Mouse (Mus musculus) frontal cortex, adult 2 months (tissue): ENCODE results near the gene Gmnn. TPM values are rescaled to one million over a fixed set of nuclear protein-coding genes. Genes with fewer than 3 reads are reported as not detected.
A peak's percentile ranks its signal among the peaks of the same experiment; 100 is the strongest.
"Not testable (repeated sequence)": the region's sequence is repeated elsewhere in the genome, so short reads cannot be mapped to it uniquely, and the experiment has no call there.

Experiments
- DNase-seq, 2 experiments: peaks; one replicate each; pipeline ENCODE4 v3.0.0; 2022; ENCODE audit warnings: low spot score in 1 of 2; ENCODE audit errors: extremely low spot score in 1 of 2
- polyA plus RNA-seq: library from polyadenylated mRNA; depleted of rRNA; stranded (reverse); fragments of >200 nt; gene quantifications from 2 replicates; pipeline ENCODE4 v1.2.3, GENCODE M21; 2012; rRNA removed

The Gmnn gene
- 5.8 and 8.1 TPM in 2 replicates for polyA plus RNA-seq

DNA sequence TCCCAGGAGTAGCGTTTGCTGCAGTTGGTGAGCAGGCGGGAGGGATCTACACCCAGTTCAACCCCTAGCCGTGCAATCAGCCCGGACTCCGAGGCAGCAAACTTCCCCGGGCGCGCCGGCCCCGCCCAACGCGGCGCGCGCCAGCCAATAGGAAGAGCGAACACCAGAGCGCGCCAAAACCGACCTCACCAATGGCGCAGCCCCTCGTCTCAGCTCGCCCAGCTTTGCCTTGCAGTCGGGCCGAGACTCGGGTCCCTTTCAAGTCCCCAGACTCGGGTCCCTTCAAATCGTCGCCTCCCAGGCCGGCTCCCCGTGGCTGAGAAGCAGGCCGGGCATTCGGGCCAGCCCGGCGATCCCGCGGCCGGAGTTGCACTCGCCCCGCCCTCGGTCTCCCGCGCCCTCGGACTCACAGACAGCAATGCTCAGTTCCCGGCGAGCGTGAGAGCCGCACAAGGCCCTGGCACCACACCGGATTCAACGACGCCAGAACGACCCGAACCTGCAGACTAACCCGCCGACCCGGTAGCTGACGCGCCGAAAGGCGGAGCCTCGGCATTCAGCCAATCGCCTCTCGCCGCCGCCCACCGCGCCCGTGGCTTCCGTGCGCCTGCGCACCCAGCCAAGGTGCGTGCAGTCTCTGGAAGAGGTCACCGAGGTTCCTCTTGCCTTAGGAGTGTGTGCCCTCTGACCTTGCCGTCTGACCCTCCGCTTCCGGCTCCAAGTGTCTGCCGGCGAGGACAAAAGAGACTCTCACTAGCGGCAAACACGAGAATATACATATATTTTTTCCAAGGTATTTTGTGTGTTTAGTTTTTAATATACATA, at the start of gene Gmnn:
Gene Gmnn, minus strand, starts transcription at position 521 of the 825 bp plus-strand sequence.
- peak; percentile 46 to 86 for DNase-seq

DNA sequence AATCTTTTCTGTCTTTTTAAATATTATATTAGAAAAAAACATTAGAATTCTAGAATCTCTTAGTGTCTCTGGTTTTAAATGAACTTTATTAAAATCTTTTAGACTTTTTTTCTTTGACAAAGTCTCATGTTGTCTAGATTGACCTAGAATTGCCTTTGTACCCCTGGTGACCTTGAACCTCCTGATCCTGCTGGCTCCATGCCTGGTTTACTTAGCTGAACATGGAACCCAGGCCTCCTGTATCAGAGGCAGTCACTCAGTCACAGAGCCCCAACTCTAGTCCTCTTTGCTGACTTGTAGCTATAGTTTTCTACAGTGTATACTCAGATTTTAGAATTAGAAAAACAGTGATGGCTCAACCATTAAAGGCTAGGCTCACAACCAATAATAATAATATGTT, 44.4 kb upstream of the Gmnn start:
- DNase-seq = no peak

DNA sequence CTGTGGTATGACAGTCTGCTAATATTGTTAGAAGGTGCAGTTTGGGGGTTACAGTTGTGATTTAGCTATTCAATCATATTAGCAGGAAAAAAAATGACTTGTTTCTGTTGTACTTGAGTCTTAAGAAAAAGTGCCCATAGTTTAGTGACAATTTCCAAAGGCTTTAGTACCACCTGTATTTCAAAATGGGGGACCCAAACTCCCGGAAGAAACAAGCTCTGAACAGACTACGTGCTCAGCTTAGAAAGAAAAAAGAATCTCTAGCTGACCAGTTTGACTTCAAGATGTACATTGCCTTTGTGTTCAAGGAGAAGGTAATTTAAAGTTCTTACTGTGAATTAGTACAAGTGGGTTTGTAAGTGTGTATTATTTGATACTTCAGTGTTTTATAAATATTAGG, 41.5 kb upstream of the Gmnn start:
- DNase-seq = no peak

DNA sequence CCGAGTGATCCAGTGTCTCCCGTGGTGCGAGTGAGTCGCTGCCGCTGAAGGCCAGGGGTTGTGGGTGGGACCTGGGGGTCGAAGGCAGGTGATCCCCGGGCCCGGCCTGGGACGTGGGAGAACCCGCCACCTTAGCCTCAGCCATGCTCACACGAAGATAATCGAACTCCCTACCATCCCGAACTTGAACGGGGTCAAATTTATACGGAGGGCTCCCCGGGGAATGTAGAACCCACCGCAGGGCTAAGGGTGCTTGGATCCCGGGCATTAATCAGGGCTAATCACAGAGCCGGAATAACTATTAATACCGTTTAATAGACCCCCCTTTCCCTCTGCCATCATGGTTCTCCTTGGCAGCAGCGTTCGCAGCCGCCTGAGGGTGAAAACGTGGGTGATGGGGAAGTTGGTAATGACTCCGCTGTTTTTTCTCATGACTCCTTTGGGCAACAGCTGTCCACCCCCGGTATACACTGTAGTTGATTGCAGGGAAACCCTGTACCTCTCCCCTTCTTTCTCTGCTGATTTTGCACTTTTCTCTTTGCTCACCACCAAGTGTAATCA, 40.5 kb upstream of the Gmnn start:
- peak in 1 of 2 experiments; percentile 45 for DNase-seq

DNA sequence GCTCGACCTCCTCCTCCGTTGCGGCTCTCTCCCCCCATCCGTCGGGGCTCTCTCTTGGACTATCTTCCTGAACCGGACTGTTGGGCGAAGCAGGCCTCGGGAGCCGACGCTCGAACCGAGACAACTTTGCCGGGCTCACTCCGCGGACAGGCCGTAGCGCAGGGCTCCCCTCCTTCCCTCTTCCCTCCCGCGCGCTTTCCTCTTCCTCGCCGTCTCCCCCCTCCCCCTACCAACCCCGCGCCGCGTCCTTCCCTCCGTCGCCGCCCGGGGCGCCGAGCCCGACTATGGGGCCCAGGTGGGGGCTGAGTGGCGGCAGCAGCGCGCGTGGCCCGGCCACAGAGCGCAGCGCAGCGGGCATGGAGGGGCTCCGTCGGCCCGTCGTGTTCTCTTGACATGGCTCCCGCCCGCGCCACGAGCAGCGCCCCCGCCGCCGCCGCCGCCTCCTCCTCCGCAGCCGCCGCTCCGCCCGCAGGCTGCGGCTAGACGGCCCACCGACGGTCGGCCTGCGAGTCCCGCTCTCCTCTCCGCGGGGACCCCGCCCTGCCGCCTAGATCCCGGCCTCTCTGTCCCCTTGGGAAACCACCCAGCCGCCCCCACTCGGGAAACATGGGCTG, 39.7 kb upstream of the Gmnn start, which contains the start of gene BC005537:
Gene BC005537, plus strand, starts transcription at position 350 of the 614 bp plus-strand sequence.
- DNase-seq = peak in 1 of 2 experiments; percentile 33

DNA sequence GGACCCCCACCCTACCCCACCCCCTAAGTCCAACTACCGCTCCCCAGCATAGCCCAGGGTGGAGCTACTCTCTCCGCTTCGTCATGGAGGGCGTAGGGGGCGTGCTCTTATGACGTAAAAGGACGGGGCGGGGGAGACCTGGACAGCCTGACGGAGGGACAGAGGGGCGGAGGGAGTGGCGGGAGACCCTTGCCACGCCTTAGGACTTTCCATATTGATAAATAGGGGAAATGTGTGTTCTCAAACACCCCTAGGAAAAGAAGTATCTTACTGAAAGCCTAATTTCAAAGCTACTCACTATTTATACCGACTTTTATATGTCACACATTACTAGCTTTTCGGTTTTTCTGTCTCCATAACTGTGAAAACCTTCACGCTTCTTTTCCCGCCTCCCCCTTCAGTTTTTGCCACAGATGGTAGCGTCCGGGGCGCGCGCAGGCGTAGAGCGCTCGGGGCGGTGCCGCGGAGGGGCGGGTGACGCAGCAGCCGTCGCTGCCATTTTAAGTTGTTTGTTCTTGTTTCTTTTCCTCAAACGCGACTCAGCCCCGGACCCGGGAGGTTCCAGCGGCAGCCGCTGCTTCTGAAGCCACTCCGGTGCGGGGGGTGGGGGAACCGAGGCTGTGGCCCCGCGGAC, 39.1 kb upstream of the Gmnn start:
- DNase-seq = peak; percentile 95 to 96

DNA sequence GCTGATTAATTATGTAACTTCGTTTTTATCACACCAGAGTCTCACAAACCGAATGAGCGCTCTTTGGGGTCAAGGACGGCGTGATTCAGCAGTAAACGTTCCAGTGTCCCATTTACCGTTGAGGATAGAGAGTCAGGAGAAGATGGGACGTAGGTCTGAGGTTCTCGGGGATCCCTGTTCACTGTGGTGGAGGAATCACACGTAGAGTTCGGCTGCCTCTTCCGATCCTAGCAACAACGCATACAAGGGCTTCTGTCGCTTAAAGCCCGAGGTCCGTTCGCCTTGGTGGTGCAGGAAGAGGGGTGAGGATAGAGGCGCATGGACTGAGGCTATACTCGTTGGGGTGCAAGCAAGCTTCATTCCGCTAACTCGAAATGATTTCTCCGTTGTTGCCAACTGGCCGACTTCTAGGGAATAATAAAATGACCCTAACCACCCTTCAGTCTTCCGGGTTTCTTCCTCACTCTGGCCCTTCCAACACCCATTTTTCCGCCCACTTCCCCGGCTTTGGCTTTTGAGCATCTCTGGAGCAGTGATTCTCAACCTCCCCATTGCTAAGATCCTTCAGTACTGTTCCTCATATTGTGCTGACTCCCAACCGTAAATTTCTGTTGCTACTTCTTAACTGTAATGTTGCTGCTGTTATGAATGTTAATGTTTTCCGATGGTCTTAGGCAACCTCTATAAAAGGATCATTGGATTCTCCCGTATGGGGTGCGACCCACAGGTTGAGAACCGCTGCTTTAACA, 38.4 kb upstream of the Gmnn start:
- DNase-seq = peak in 1 of 2 experiments; percentile 45

DNA sequence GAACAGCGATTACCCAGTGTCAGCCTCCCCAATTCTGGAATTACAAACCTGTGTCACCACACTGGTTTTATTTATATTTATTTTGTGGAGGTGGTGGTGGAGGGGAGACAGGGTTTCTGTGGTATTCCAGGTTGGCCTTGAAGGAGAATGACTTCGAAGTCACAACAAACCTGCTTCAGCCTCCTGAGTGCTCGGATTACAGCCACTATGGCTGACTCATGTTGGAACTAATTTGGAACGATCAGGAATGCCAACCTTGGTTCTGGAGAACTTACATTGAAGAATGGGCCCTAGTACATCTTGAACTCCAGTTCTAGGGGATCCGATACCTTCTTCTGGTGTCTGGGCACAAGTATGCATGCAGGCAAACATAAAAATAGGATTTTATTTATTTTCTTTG, 37.7 kb upstream of the Gmnn start:
- no peak for DNase-seq

DNA sequence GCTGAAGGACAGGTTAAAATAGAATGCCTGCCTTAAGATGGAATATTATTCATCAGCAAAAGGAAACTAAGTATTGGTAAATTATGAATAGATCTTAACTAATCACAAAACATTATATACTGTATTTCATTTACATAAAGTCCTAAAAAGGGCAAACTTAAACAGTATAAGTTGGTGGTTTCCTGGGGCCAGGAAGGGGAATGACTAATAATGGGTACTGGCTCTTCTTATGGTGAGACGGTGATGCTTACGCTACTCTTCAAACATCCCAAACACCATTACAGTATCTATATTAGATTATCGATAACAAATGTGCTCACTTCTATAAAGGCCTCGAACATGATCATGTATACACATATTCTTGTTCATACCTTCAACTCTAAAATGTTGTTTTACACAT, 37.0 kb upstream of the Gmnn start:
- DNase-seq = no peak

DNA sequence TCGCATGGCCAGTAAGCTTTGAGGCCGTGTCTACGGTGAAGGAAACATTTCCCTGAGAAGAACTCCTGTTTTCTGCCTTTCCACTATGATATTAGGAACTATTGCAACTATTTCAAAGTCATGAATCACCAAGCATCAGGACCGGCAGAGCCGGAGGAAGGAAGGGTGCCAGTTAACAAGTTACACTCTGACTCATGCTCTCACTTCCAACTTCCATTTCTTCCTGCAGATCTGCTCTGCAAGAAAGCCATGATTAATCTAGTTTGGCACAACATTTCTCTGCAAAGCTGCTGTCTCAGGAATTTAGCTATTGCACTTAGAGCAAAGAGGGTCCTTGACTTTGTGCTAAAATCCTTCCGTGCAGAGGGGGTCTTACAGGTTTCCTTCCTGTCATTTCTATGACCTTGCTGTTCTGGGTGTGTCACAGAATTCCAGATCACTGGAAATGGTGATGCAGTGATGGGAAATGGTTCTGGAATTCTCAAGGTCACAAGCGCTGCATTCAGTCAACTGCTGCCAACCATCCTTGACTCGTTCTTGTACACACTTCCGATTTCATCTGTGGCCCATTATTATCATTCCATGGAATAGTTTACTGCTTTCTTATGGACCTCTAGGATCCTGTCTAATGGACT, 30.8 kb upstream of the Gmnn start:
- DNase-seq = peak in 1 of 2 experiments; percentile 61

DNA sequence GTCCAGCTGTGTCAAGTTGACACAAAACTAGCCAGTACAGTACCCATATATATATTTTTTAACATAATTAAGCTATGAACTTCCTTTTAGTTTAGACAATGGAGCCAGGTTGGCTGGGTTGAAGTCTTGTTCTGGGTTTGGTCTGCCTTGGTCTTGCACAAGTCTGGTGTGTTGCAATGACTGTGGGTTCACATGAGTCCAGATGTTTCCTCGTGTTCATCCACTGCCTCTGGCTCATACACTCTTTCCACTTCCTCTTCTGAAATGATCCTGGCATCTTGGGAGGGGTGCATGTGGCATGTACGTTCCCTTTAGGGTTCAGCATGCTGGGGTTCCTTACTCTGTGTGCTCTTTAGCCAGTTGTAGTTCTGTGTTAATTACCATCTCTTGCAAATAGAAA, 29.6 kb upstream of the Gmnn start:
- no peak for DNase-seq

DNA sequence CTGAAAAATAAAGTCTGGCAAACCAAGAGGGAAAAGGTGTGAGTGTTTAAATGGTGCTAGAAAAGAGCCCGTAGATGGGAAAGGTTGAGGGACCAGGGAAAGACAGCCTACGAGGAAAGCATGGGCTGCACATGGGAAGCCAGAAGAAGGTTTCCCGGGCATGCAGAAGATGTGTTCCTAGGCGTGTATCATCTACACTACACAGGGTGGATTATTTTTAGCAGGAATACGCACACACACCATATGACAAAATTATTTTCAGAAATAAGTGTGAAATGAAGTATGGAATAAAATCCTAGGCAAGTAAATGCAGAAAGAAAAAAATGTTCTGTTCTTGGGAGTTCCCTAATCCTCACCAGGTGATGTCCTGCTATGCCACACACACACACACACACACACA, 25.8 kb upstream of the Gmnn start:
- no peak for DNase-seq

DNA sequence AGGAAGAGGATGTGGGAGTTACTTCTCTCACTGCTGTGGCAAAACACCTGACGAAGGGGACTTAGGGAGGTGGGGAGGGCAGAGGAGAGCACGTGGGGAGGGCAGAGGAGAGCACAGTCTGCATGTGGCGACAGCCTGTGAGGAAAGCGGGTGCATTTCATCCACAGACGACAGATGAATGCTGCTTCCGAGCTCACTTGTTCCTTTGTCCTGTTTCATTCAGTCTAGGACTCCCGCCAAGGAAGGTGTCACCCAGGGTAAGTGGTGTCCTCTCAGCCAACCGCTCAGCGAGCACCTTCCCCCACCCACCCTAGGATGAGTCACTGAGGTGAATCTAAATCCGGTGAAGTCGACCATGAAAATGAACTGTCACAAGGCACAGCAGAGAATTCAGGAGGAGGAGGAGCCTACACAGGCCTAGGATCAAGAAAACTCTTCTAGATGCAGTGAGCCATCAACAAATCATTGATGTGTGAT, 24.3 kb upstream of the Gmnn start:
- peak in 1 of 2 experiments; percentile 51 for DNase-seq

DNA sequence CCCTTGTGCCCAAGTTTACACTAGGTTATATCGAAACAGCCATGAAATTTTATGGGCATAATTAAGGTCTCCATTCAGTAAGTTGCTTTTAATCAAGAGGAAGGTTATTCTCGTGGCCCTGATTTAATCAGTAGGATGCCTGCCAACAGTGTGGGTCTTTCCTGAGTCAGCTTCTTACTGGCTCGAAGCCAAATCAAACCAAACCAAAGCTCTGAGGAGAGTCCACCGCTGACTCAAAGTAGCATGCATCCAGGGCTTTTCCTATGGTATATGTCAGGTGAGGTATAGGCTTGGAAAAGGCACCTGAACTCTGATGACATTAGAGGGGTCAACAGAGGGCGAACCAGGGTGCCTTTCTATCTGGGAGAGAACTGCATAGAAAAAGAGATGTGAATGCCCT, 20.2 kb upstream of the Gmnn start:
- DNase-seq = no peak

DNA sequence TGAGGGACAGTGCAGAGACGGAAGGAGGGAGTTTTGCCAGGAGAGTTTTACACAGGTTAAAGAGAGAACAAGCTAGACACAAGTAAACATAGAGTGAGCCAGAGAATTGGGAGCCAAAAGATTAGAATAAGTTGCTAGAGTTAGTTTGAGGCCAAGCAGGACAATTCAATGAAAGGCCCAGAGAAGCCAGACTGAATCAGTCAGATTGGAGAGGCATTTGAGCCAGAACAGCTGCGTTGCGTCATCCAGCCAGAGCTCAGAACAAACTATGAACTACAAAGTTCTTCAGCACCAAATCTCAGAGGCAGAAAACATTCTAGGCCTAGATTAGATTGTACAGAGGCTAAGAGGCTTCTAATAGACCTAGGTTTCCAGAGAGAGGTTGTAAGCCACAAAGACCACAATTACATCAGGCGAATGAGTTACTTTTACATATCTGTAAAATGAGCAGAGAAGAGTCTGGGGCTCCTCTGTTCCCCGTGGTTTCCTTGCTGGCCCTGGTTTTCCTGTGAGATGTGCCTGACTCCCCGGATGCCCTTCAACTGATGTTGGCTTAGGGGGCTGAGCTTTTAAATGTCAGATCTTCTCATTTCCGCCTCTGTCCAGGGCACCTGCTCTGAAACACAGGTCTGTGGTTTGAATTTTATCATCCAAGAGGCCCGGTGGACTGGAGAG, 17.1 kb upstream of the Gmnn start:
- no peak for DNase-seq

DNA sequence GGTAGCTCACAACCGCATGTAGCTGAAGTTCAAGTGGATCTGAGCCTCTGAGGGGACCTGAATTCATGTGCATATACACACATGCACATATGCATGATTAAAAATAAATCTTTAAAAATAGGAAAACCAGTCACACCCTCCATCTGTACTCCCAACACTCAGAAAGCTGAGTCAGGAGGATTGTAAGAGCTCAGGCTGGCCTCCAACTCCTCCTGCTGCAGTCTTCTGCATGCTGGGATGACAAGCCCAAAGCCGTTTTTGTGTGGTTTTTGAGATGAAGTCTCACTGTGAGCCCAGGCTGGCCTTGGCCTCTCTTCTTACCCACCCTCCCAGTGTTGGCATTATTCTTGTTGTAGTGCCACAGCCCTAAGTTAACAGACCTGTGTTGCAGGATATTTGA, 16.3 kb upstream of the Gmnn start:
- no peak for DNase-seq

DNA sequence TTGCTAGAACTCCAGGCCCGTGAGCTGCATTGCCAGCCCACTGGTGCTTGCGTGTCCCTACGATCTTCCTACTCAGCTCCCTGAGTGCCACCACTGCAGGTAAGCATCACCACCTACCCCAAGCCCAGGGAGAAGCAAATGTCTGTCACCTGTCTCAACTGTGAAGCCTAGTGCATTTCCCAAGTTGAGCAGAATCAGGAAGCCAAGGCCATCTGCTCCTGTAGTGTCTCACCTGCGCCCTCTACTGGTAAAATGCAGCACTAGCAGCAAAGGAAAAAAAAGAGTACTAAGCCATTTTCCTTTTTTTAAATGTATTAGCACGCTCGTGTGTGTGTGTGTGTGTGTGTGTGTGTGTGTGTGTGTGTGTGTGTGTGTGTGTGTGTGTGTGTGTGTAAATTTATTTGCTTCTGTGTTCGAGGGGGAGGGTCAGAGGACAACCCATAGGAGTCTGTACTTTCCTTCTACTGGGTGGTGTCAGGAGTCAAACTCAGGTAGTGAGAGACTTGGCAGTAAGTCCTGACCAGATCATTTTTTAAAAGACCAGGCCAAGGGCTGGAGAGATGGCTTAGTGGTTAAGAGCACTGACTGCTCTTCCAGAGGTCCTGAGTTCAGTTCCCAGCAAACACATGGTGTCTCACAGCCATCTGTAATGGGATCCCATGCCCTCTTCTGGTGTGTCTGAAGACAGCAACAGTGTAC, 14.6 kb upstream of the Gmnn start:
- DNase-seq = peak; percentile 28 to 75

DNA sequence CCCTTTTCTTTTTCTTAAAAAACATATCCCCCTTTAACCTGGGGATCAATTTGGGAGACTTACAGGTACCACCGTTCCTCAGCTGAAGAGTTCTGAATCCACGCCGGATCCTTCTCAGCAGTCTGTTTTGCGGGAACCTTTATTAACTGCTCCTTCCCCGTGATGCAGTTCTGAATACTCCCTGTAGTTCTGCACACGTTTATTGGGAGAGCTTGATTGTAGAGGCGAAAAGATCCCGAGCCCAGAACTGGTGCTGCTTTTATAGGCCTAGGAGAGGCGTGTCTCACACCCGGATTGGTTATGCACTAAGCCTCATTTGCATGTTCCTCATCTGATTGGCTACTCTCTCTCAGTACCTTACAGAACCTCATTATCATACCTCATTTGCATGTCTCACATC, 9.8 kb upstream of the Gmnn start:
- not testable (repeated sequence) for DNase-seq

DNA sequence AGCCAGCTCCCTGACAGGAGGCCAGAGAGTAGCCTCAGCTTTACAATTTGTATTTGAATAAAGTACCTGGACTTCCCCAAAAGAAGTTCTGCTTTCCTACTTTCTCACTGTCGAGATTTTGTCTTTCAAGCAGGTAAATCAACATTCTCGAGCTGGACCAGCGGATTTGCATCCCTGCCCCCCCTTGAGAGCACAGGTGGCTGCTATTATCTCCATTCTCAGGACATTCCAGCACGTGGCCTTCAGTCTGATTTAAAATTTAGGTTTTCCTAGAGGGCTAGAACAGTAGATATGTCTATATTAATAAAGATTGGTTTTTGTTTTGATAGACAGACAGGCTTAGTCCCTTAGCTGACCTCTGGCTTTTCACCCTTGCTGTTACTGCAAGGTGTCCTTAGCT, 6.1 kb upstream of the Gmnn start:
- DNase-seq = not testable (repeated sequence)
